Mouse (Mus musculus) CD4-positive, CD25-positive, alpha-beta regulatory T cell, adult 2 months (primary cell): Measurements from ENCODE around the gene Cyp2d22.
"Not testable (repeated sequence)": the region's sequence is repeated elsewhere in the genome, so short reads cannot be mapped to it uniquely, and the experiment has no call there.

ENCODE experiments used
- DNase-seq: peaks from one replicate; pipeline ENCODE4 v3.0.0-alpha.2; 2012; ENCODE audit warnings: low read depth, low spot score

Gene Cyp2d22

DNA sequence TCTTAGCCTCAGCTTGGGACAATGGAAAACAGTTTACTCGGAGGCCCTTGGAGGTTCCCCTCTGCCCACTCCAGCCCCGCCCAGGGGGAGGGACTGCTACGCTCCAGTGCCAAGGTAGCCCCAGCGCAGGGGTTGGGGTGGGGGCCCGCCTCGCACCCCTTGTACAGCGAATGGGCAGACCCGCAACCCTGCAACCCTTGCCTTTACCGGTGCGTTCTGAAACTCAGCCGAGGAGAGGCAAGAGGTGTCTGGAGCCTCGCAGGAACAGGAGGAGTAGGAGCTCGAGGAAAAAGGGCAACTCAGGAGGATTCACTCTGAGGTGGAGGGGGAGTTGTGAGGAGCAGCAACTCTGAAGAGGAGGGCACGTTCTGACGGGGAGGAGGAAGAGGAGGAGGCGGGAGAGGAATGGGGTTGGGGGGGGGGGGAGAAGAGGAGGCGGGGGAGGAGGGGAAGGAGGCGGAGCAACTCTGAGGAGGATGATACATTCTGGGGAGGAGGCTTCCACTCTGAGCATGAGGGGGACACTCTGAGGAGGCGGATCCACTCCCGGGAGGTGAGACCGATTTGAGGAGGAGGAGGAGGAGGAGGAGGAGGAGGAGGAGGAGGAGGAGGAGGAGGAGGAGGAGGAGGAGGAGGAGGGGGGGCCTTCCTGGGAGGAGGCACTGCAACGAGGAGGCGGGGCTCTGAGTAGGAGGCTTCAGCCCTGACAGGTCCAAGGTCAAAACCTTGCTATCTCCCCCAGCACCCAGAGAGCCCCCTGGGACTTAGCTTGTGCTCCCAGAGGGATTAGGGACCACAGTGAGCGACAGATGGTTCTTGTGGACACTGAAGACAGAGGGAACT lies at the start of gene Cyp2d22:
Gene Cyp2d22, minus strand, starts transcription at position 390 of the 843 bp plus-strand sequence.
- DNase-seq, result peak; percentile 69

DNA sequence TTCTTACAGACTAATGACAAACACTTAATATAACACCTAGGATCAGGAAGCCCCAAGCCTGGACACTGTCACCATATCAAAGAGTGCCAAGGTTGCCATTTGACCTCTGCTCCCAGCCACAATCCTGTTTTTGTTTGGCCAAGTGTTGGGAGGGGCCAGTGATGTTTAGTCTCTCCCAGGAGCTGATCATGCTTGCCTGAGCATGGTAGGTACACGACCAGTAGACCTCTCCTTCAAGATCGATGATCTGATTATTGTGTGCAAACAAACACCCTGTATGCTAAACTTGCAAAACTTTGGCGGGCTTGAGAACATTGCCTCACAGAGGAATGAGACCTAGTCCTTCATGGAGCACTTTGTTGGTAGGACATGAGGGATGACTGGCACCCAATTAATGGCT lies 43.4 kb upstream of the Cyp2d22 start:
- DNase-seq, result no peak

DNA sequence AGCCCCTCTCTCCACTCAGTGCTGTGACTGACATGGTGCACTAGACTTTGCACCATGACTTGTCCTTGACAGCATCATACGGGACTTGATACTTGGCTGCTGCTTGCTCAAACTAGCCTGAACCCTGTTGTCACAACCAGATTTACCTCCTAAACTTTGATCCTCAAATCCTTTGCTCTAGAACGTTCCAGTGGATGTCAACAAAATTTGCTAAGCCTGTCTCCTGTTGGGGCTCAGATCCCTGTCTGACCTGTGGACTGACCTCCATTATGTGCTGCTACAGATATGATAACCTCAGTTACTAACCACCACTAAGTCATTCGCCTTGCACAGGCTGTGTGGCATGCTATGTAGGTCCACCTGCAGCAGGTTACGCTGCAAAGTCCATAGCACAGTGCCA lies 42.9 kb upstream of the Cyp2d22 start:
- no peak for DNase-seq

GRCm38 (mm10) chr15:82418616-82419015 lies 38.6 kb upstream of the Cyp2d22 start:
- DNase-seq, result no peak

- DNase-seq, result peak; percentile 87
Observed at GRCm38 (mm10) chr15:82416797-82417789, 37.0 kb upstream of the Cyp2d22 start.

- DNase-seq, result no peak
Observed at GRCm38 (mm10) chr15:82407536-82407935, 27.5 kb upstream of the Cyp2d22 start.

DNA sequence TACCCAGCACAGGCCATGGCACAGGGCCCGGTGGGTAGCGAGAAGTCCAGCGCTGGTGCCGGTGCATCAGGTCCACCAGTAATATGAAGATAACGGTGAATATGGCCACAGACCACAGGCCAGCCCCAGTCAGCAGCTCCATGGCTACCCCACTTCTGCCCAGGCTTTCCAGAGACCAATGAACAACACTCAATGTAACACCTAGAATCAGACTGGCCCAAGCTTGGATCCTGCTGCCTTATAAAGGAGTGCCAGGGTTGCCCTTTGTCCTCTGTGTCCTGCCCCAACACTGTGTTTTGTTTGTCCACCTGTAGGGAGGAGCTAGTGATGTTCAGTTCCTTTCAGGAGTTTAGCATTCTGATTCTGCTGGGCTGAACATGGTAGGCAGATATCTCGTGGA lies 26.9 kb upstream of the Cyp2d22 start, which contains the start of gene Cyp2d10:
Gene Cyp2d10, minus strand, starts transcription at position 215 of the 400 bp plus-strand sequence.
- no peak for DNase-seq

DNA sequence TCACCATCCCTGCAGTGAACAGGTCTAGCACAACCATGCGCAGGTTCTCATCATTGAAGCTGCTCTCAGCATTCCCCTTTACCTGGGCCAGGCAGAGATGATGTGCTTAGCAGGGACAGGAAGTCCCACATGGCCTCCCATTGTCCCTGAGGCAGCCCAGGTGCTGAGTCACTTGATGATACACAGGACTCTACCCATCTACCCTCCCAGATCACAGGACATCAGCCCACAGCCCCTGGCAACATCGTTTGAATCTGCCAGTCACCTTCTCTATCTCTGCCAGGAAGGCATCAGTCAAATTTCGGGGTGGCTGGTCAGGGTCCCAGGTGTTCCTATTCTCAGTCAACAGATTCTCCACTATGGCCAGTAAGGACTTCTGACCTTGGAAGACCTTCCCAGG lies 24.1 kb upstream of the Cyp2d22 start:
- DNase-seq, result no peak

- no peak for DNase-seq
Observed at GRCm38 (mm10) chr15:82403606-82404005, 23.5 kb upstream of the Cyp2d22 start.

DNA sequence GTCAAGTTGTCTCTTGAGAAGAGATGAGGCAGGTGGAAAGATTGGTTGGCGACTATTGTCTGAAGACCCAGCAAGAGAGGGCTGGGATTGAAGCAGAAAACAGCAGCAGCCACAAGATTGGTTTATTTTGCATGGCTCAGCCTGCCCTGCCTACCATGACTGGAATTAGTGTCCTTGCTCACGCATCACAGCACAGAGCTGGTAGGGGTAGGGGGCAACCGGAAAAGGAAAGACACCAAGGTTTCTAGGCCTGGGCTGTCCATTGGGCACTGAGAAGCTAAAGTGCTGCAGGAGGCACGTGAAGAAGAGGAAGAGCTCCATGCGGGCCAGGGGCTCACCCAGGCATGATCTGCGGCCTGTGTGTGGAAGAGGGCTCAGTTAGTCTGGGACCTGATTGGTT lies 22.7 kb upstream of the Cyp2d22 start:
- DNase-seq, result no peak

DNA sequence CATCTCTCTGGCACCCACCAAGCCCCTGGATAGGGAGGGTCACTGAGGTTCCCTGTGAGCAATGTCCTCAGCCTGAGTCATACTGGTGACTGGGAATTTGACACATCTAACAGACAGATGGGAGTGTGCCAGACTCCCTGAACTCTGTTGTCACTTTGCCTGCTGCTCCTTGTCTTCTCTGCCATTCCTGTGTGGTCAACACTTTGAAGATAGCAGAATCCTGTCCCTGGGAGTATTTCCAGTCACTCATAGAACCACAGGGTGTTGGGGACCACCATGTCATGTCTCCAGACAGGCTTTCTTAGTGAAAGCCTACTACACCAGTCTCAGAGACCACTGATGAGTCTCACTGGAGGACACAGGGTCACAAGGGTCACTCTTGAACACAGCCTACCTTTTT lies 22.0 kb upstream of the Cyp2d22 start:
- no peak for DNase-seq

GRCm38 (mm10) chr15:82401516-82401915 lies 21.5 kb upstream of the Cyp2d22 start:
- no peak for DNase-seq

GRCm38 (mm10) chr15:82395955-82396354 lies 15.9 kb upstream of the Cyp2d22 start:
- DNase-seq, result not testable (repeated sequence)

DNA sequence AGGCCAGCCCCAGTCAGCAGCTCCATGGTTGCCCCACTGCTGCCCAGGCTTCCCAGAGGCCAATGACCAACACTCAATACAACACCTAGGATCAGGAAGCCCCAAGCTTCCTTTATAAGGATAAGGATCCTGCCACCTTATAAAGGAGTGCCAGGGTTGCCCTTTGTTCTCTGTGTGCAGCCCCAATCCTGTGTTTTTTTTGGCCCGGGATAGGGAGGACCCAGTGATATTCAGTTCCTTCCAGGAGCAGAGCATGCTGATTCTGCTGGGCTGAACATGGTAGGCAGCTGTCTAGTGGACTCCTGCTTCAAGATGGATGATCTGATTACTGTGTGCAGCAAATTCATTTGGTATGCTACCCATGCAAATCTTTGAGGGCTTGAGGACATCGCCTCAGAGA lies 13.9 kb upstream of the Cyp2d22 start, which contains the start of gene Cyp2d11:
Gene Cyp2d11, minus strand, starts transcription at position 101 of the 400 bp plus-strand sequence.
- DNase-seq, result not testable (repeated sequence)

- DNase-seq, result not testable (repeated sequence)
Observed at GRCm38 (mm10) chr15:82389916-82390315, 9.9 kb upstream of the Cyp2d22 start.

GRCm38 (mm10) chr15:82385729-82386128 lies 5.7 kb upstream of the Cyp2d22 start:
- DNase-seq, result no peak

- no peak for DNase-seq
Observed at GRCm38 (mm10) chr15:82382441-82382840, 2.4 kb upstream of the Cyp2d22 start.

- DNase-seq, result no peak
Observed at GRCm38 (mm10) chr15:82380714-82381062, 628 bp upstream of the Cyp2d22 start.

GRCm38 (mm10) chr15:82379511-82379870 lies 569 bp downstream of the Cyp2d22 start:
- DNase-seq, result no peak

GRCm38 (mm10) chr15:82378261-82379180 lies 1.5 kb downstream of the Cyp2d22 start:
- no peak for DNase-seq

DNA sequence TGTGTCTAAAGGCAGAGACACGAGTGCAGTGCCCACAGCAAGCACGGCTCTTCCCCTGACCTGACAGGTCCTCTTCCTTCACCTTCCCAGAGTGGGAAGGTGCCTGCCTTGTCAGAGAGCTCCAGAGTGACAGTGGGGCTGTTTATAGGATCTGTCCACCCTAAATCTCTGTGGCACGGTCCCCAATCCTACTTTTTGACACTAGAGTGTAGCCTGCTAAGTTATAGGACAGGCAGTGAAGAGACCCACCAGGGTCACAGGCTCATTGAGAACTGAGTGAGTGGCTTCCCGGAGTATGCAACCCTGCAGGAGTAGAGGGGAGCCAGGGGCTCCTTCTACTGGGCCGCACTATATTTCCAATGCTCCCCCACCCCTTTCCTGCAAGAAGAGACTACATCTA lies 2.4 kb downstream of the Cyp2d22 start:
- DNase-seq, result no peak
